Mouse (Mus musculus) liver, embryonic 11.5 days (tissue): ENCODE results near the gene Cse1l. TPM values are rescaled to one million over a fixed set of nuclear protein-coding genes. Genes with fewer than 3 reads are reported as not detected.

Source experiments
- ATAC-seq: fragments of 200-750 bp; cut with Nextera tagmentation; replicated peaks from 2 replicates; pipeline ENCODE4 v1.8.0; 2017; ENCODE audit warnings: moderate number of reproducible peaks, mild to moderate bottlenecking, moderate TSS enrichment, moderate library complexity; ENCODE audit not compliant: low FRiP score
- DNase-seq: peaks from one replicate; pipeline ENCODE4 v3.0.0-alpha.2; 2017; ENCODE audit warnings: low spot score
- H3K27ac ChIP-seq: fragments of 300-500 bp; sonication (generic); 2 replicates; pipeline ENCODE4 v1.5.1; 2014; ENCODE audit warnings: mild to moderate bottlenecking, low read depth, low read length, control low read depth
- H3K27me3 ChIP-seq: fragments of 300-500 bp; sonication (generic); replicated peaks from 2 replicates; pipeline ENCODE4 v1.6.1; 2014; ENCODE audit warnings: low read length, mixed read lengths; ENCODE audit not compliant: control insufficient read depth, insufficient read depth
- H3K36me3 ChIP-seq: fragments of 300-500 bp; sonication (generic); 2 replicates; pipeline ENCODE4 v1.6.1; 2014; ENCODE audit warnings: mild to moderate bottlenecking, low read length, moderate library complexity, mixed read lengths; ENCODE audit not compliant: control insufficient read depth, insufficient read depth
- H3K4me1 ChIP-seq: fragments of 300-500 bp; sonication (generic); replicated peaks from 2 replicates; pipeline ENCODE4 v1.6.1; 2014; ENCODE audit warnings: low read length, mixed read lengths; ENCODE audit not compliant: control insufficient read depth, insufficient read depth
- H3K4me2 ChIP-seq: fragments of 300-500 bp; sonication (generic); 2 replicates; pipeline ENCODE4 v1.6.1; 2014; ENCODE audit warnings: mild to moderate bottlenecking, control low read depth, moderate library complexity
- H3K4me3 ChIP-seq: fragments of 300-500 bp; sonication (generic); 2 replicates; pipeline ENCODE4 v1.5.1; 2014; ENCODE audit warnings: low read depth, low read length, control low read depth
- H3K9ac ChIP-seq: fragments of 300-500 bp; sonication (generic); 2 replicates; pipeline ENCODE4 v1.6.1; 2014; ENCODE audit warnings: low read depth, low read length, control low read depth
- H3K9me3 ChIP-seq: fragments of 300-500 bp; sonication (generic); 2 replicates; pipeline ENCODE4 v1.6.1; 2016; ENCODE audit warnings: low read length, inconsistent platforms, mixed read lengths; ENCODE audit not compliant: control insufficient read depth
- WGBS: fragments of 180-500 bp; shearing (Covaris S2); extraction: QIAGEN DNeasy Blood & Tissue Kit; methylation state at CpG from one replicate; pipeline ENCODE4 v1.1.7; 2014; 5-methylcytosine and 5-hydroxymethylcytosine counted together
- polyA plus RNA-seq: library from polyadenylated mRNA; unstranded; fragments of >200 nt; fragmentation: Nextera tagmentation; extraction: Ambion mirVana; gene quantifications from 2 replicates; pipeline ENCODE4 v1.2.1, GENCODE M21; 2014

Cse1l gene
- 155 and 183 TPM in 2 replicates for polyA plus RNA-seq

GRCm38 (mm10) chr2:166905711-166906522 lies at the start of gene Cse1l:
Gene Cse1l (plus strand): TSS chr2:166906040.
- Histone ChIP-seq H3K9me3 (no peaks in the 10 kb centered on the region), H3K4me2 (peak within 1 kb of the TSS; percentile 80), H3K27ac (peak within 1 kb of the TSS; percentile 98), H3K27me3 (no peaks in the 10 kb centered on the region), H3K9ac (peak within 1 kb of the TSS; percentile 96), H3K4me1 (peaks cover 8% of the 10 kb centered on the region), H3K36me3 (no peaks in the 10 kb centered on the region), H3K4me3 (peak within 1 kb of the TSS; percentile 77)
- WGBS: under 1% methylated on average over 79 of the region's 80 CpGs
- DNase-seq (peak; percentile 99), ATAC-seq (peak; percentile 97)

- H3K36me3 ChIP-seq: peaks cover 66% of the 10 kb centered on the region
- WGBS: 89% methylated on average over 6 of the region's 6 CpGs
These were observed 49.5 kb upstream of the Cse1l start for GRCm38 (mm10) chr2:166856366-166856765.

GRCm38 (mm10) chr2:166857118-166857517 lies 48.7 kb upstream of the Cse1l start:
- DNase-seq (no peak), ATAC-seq (no peak)
- Histone ChIP-seq H3K4me3 (no peak overlapping the region), H3K9me3 (peaks cover 2% of the 10 kb centered on the region; the same call in 1 of the 2 replicates), H3K36me3 (peaks cover 66% of the 10 kb centered on the region), H3K9ac (no peak overlapping the region), H3K27me3 (no peaks in the 10 kb centered on the region), H3K4me2 (no peak overlapping the region), H3K4me1 (no peaks in the 10 kb centered on the region), H3K27ac (no peak overlapping the region)
- 85% methylated on average over 2 of the region's 2 CpGs for WGBS

More at GRCm38 (mm10) chr2:166856366-166856765, 49.5 kb upstream of the Cse1l start:
- Histone ChIP-seq H3K9ac (no peak overlapping the region), H3K27me3 (no peaks in the 10 kb centered on the region), H3K4me2 (no peak overlapping the region), H3K27ac (no peak overlapping the region), H3K9me3 (peaks cover 3% of the 10 kb centered on the region; the same call in 1 of the 2 replicates), H3K4me3 (no peak overlapping the region), H3K4me1 (no peaks in the 10 kb centered on the region)
- DNase-seq (no peak), ATAC-seq (no peak)

- Histone ChIP-seq H3K4me2 (no peak overlapping the region), H3K4me3 (no peak overlapping the region), H3K4me1 (no peaks in the 10 kb centered on the region), H3K9ac (no peak overlapping the region), H3K9me3 (no peaks in the 10 kb centered on the region), H3K27ac (no peak overlapping the region), H3K27me3 (no peaks in the 10 kb centered on the region), H3K36me3 (peaks cover 60% of the 10 kb centered on the region)
- WGBS: 89% methylated on average over 7 of the region's 7 CpGs
- no peak for ATAC-seq
- DNase-seq: no peak
These were observed 46.6 kb upstream of the Cse1l start for GRCm38 (mm10) chr2:166859214-166859613.

- H3K4me1 ChIP-seq: no peaks in the 10 kb centered on the region
- 78% methylated on average over 3 of the region's 3 CpGs for WGBS
- H3K36me3 ChIP-seq: peaks cover 45% of the 10 kb centered on the region
- no peak overlapping the region for H3K27ac ChIP-seq
- ATAC-seq: no peak
- H3K9me3 ChIP-seq: no peaks in the 10 kb centered on the region
- DNase-seq: no peak
- no peak overlapping the region for H3K4me2 ChIP-seq
- H3K9ac ChIP-seq: no peak overlapping the region
- H3K27me3 ChIP-seq: no peaks in the 10 kb centered on the region
- H3K4me3 ChIP-seq: no peak overlapping the region
These were observed 43.3 kb upstream of the Cse1l start for GRCm38 (mm10) chr2:166862505-166862904.

- Histone ChIP-seq H3K9ac (no peak overlapping the region), H3K27ac (no peak overlapping the region), H3K4me3 (no peak overlapping the region), H3K4me1 (peaks cover 3% of the 10 kb centered on the region; the same call in 1 of the 2 replicates), H3K36me3 (peaks cover 38% of the 10 kb centered on the region), H3K27me3 (no peaks in the 10 kb centered on the region), H3K4me2 (no peak overlapping the region), H3K9me3 (no peaks in the 10 kb centered on the region)
- DNase-seq (no peak), ATAC-seq (no peak)
- 82% methylated on average over 10 of the region's 10 CpGs for WGBS
These were observed 40.4 kb upstream of the Cse1l start for GRCm38 (mm10) chr2:166865476-166865875.

- DNase-seq: no peak
- H3K4me2 ChIP-seq: no peak overlapping the region
- H3K9me3 ChIP-seq: no peaks in the 10 kb centered on the region
- no peak for ATAC-seq
- H3K27ac ChIP-seq: peak overlapping the region; percentile 45; the same call in 1 of the 2 replicates
- H3K9ac ChIP-seq: 0 out of 2 replicates have a peak overlapping the region, but pooled peaks have one; percentile 26
- H3K27me3 ChIP-seq: no peaks in the 10 kb centered on the region
- 85% methylated on average over 20 of the region's 20 CpGs for WGBS
- H3K36me3 ChIP-seq: peaks cover 37% of the 10 kb centered on the region
- no peak overlapping the region for H3K4me3 ChIP-seq
- peaks cover 3% of the 10 kb centered on the region; the same call in 1 of the 2 replicates for H3K4me1 ChIP-seq
These were observed 35.5 kb upstream of the Cse1l start for GRCm38 (mm10) chr2:166870271-166870865.

GRCm38 (mm10) chr2:166870899-166871298 lies 34.9 kb upstream of the Cse1l start:
- Histone ChIP-seq H3K27ac (peak overlapping the region; percentile 45; the same call in 1 of the 2 replicates), H3K9me3 (no peaks in the 10 kb centered on the region), H3K27me3 (no peaks in the 10 kb centered on the region), H3K9ac (0 out of 2 replicates have a peak overlapping the region, but pooled peaks have one; percentile 26), H3K36me3 (peaks cover 37% of the 10 kb centered on the region), H3K4me2 (no peak overlapping the region), H3K4me1 (peaks cover 3% of the 10 kb centered on the region; the same call in 1 of the 2 replicates), H3K4me3 (no peak overlapping the region)
- 72% methylated on average over 10 of the region's 10 CpGs for WGBS
- ATAC-seq (peak; percentile 74; the same call in 1 of the 2 replicates), DNase-seq (no peak)
